Mouse (Mus musculus) liver, embryonic 16.5 days (tissue): ENCODE results near the gene Ciz1. TPM values are rescaled to one million over a fixed set of nuclear protein-coding genes. Genes with fewer than 3 reads are reported as not detected.

Experiments
- ATAC-seq: fragments of 200-750 bp; cut with Nextera tagmentation; 2 replicates; pipeline ENCODE4 v1.8.0; 2017; ENCODE audit warnings: low read depth, mild to moderate bottlenecking, moderate number of reproducible peaks, moderate library complexity
- H3K27ac ChIP-seq: fragments of 300-500 bp; sonication (generic); 2 replicates; pipeline ENCODE4 v1.5.1; 2014; ENCODE audit warnings: mild to moderate bottlenecking, low read length
- H3K27me3 ChIP-seq: fragments of 300-500 bp; sonication (generic); 2 replicates; pipeline ENCODE4 v1.6.1; 2014; ENCODE audit warnings: low read depth, low read length, mixed read lengths; ENCODE audit not compliant: control insufficient read depth, insufficient read depth
- H3K36me3 ChIP-seq: fragments of 300-500 bp; sonication (generic); 2 replicates; pipeline ENCODE4 v1.6.1; 2014; ENCODE audit warnings: mild to moderate bottlenecking; ENCODE audit not compliant: control insufficient read depth, insufficient read depth
- H3K4me1 ChIP-seq: fragments of 300-500 bp; sonication (generic); 2 replicates; pipeline ENCODE4 v1.6.1; 2014; ENCODE audit warnings: low read depth, low read length, mixed read lengths; ENCODE audit not compliant: control insufficient read depth
- H3K4me2 ChIP-seq: fragments of 300-500 bp; sonication (generic); 2 replicates; pipeline ENCODE4 v1.6.1; 2014; ENCODE audit warnings: low read depth, low read length, mixed read lengths
- H3K4me3 ChIP-seq: fragments of 300-500 bp; sonication (generic); 2 replicates; pipeline ENCODE4 v1.5.1; 2014; ENCODE audit warnings: low read depth, mild to moderate bottlenecking, low read length
- H3K9ac ChIP-seq: fragments of 300-500 bp; sonication (generic); 2 replicates; pipeline ENCODE4 v1.6.1; 2014; ENCODE audit warnings: low read depth, low read length
- H3K9me3 ChIP-seq: fragments of 300-500 bp; sonication (generic); replicated peaks from 2 replicates; pipeline ENCODE4 v1.6.1; 2016; ENCODE audit warnings: low read length; ENCODE audit not compliant: control insufficient read depth
- WGBS: fragments of 180-500 bp; shearing (Covaris S2); extraction: QIAGEN DNeasy Blood & Tissue Kit; methylation state at CpG from one replicate; pipeline ENCODE4 v1.1.7; 2014; ENCODE audit not compliant: insufficient replicate concordance; 5-methylcytosine and 5-hydroxymethylcytosine counted together
- polyA plus RNA-seq: library from polyadenylated mRNA; unstranded; fragments of >200 nt; fragmentation: Nextera tagmentation; extraction: Ambion mirVana; gene quantifications from 2 replicates; pipeline ENCODE4 v1.2.1, GENCODE M21; 2015

Ciz1 gene
- polyA plus RNA-seq, 1 experiment from 2014 or later = 18.8 TPM

DNA sequence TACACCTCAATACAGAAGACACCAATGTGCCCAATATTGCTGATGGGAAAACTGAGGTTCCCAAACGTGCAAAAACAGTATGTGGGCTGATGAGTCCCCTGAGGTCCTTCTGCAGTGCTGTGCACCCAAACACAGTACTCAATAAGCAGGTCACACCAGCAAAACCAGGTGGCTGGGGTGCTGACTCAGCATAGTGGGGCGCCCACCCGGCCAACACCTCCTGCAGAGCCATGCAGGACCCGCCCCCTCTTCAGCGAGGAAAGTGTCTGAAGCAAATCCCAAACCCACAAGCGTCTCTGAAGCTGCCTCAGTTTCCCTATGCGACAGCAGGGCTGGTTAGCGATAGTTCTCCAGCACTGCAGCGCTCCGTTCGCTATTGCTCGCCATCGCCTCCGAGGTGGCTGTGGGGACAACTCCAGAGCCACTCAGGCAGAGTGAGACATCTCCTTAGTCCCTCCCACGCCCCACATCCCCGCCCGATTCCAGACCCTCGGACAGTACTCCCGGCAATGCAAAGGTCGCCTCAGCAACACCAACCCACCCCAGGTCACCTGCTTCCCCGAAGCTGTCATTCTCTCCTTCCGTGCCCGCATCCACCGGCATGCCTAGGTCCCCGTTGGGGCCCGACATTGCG, 29.1 kb downstream of the Ciz1 start:
- ATAC-seq = peak; percentile 33
- H3K27ac ChIP-seq = peak overlapping the region; percentile 57; the same call in 1 of the 2 replicates
- H3K36me3 ChIP-seq = peaks cover 19% of the 10 kb centered on the region
- H3K27me3 ChIP-seq = no peaks in the 10 kb centered on the region; the same call in none of the 2 replicates
- peaks cover 18% of the 10 kb centered on the region for H3K4me1 ChIP-seq
- H3K9ac ChIP-seq = peak overlapping the region; percentile 80
- H3K4me3 ChIP-seq = peak overlapping the region; percentile 74
- under 1% methylated on average over 27 of the region's 27 CpGs for WGBS
- H3K9me3 ChIP-seq = no peaks in the 10 kb centered on the region
- peak overlapping the region; percentile 100 for H3K4me2 ChIP-seq

- peak within 1 kb of the TSS; percentile 57; the same call in 1 of the 2 replicates for H3K27ac ChIP-seq
- peak; percentile 97 for ATAC-seq
- peaks cover 18% of the 10 kb centered on the region for H3K4me1 ChIP-seq
- peak within 1 kb of the TSS; percentile 74 for H3K4me3 ChIP-seq
- no peaks in the 10 kb centered on the region for H3K9me3 ChIP-seq
- H3K9ac ChIP-seq = peak within 1 kb of the TSS; percentile 80
- H3K36me3 ChIP-seq = peaks cover 17% of the 10 kb centered on the region
- H3K4me2 ChIP-seq = peak within 1 kb of the TSS; percentile 100
- 0% methylated on average over 43 of the region's 47 CpGs for WGBS
- no peaks in the 10 kb centered on the region; the same call in none of the 2 replicates for H3K27me3 ChIP-seq
Measured at GRCm38 (mm10) chr2:32381775-32382223, 29.7 kb downstream of the Ciz1 start, which contains the start of gene 1110008P14Rik. Gene 1110008P14Rik (minus strand): TSS chr2:32381938.

- WGBS = 69% methylated on average over 2 of the region's 2 CpGs
Measured at GRCm38 (mm10) chr2:32382689-32383088, 30.6 kb downstream of the Ciz1 start.

DNA sequence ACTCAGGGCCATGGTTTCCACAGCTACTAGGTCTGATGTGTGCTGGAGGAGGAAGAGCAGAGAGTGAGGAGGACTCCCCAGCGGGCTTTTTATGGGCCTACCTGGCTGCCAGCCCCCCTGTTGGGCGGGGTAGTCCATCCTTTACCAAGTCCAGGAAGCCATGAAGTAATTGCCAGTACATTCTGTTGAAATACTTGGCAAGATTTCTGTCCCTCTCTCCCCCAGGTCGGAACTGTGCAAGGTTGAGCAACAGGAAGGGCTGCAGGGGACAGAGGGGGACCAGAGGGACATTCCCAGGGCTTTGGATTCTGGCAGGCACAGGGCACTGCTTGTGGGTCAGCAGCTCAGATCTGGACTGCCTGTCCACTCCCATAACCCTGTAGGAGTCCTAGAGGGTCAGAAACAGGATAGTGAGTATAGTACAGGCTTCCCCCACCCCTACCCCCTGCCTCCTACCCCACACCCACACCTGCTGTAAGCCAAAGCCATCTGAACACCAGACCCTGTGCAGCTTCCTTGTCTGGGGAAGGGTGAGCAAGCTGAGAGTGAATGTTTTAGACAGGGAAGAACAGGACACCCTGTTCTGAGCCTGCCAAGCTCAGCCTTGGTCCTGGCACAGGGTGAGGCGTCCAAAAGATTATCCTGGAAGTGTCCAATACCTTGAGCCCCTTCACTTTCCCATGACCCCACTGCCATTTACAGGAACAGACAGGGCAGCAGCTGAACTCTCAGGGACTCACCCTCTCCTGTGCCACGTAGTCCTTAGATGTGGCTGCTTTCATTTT, 35.8 kb downstream of the Ciz1 start, which contains the start of gene Lcn2:
Lcn2 (minus strand) TSS at position 547 of the 785 bp plus-strand sequence.
- H3K9me3 ChIP-seq = no peaks in the 10 kb centered on the region
- H3K9ac ChIP-seq = no peak within 1 kb of the TSS
- H3K36me3 ChIP-seq = no peaks in the 10 kb centered on the region
- H3K4me2 ChIP-seq = no peak within 1 kb of the TSS
- peak within 1 kb of the TSS; percentile 0; the same call in 1 of the 2 replicates for H3K27ac ChIP-seq
- 0 out of 2 replicates have a peak within 1 kb of the TSS, but pooled peaks have one; percentile 18 for H3K4me3 ChIP-seq
- peak; percentile 70 for ATAC-seq
- no peaks in the 10 kb centered on the region; the same call in none of the 2 replicates for H3K4me1 ChIP-seq
- 35% methylated on average over 5 of the region's 5 CpGs for WGBS
- no peaks in the 10 kb centered on the region; the same call in 1 of the 2 replicates for H3K27me3 ChIP-seq

More at GRCm38 (mm10) chr2:32382689-32383088, 30.6 kb downstream of the Ciz1 start:
- ATAC-seq = no peak
- Histone ChIP-seq H3K36me3 (peaks cover 13% of the 10 kb centered on the region; the same call in 1 of the 2 replicates), H3K4me2 (peak overlapping the region; percentile 100; the same call in 1 of the 2 replicates), H3K9me3 (no peaks in the 10 kb centered on the region), H3K4me1 (peaks cover 18% of the 10 kb centered on the region), H3K9ac (no peak overlapping the region), H3K4me3 (no peak overlapping the region), H3K27me3 (no peaks in the 10 kb centered on the region; the same call in none of the 2 replicates), H3K27ac (no peak overlapping the region)

GRCm38 (mm10) chr2:32389157-32389556, 37.0 kb downstream of the Ciz1 start:
- WGBS = 36% methylated on average over 2 of the region's 2 CpGs
- H3K27me3 ChIP-seq = no peaks in the 10 kb centered on the region
- H3K27ac ChIP-seq = no peak overlapping the region
- H3K9ac ChIP-seq = no peak overlapping the region
- H3K9me3 ChIP-seq = no peaks in the 10 kb centered on the region
- H3K36me3 ChIP-seq = no peaks in the 10 kb centered on the region
- ATAC-seq = no peak
- no peak overlapping the region for H3K4me2 ChIP-seq
- H3K4me3 ChIP-seq = no peak overlapping the region
- no peaks in the 10 kb centered on the region; the same call in none of the 2 replicates for H3K4me1 ChIP-seq

DNA sequence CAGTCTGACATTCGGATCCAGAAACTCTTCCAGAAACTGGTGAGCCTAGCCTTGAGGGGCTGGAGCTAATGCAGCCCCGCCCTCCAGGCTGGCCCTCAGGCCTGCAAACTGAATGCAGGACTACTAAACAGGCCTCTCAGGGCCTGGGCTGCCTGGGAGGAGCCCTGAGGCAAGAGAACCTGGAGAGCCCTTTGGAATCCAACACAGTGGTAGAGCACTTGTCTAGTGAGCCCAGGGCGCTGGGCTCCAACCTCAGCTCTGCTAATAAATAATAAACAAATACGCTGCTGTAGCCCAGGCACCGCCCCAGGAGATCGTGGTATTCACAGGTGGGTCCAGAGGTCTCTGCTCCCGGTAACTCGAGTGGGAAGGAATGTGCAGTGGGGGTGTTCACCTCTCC, 38.7 kb downstream of the Ciz1 start:
- H3K4me2 ChIP-seq = no peak overlapping the region
- 67% methylated on average over 8 of the region's 8 CpGs for WGBS
- no peaks in the 10 kb centered on the region for H3K27me3 ChIP-seq
- H3K4me1 ChIP-seq = peaks cover 7% of the 10 kb centered on the region
- H3K9ac ChIP-seq = no peak overlapping the region
- no peak for ATAC-seq
- no peak overlapping the region for H3K27ac ChIP-seq
- H3K36me3 ChIP-seq = no peaks in the 10 kb centered on the region
- H3K9me3 ChIP-seq = no peaks in the 10 kb centered on the region
- H3K4me3 ChIP-seq = no peak overlapping the region

GRCm38 (mm10) chr2:32392063-32392462, 39.9 kb downstream of the Ciz1 start:
- H3K9ac ChIP-seq = no peak overlapping the region
- H3K27me3 ChIP-seq = no peaks in the 10 kb centered on the region
- H3K9me3 ChIP-seq = no peaks in the 10 kb centered on the region
- no peaks in the 10 kb centered on the region for H3K36me3 ChIP-seq
- H3K4me3 ChIP-seq = no peak overlapping the region
- no peak overlapping the region for H3K27ac ChIP-seq
- no peak overlapping the region for H3K4me2 ChIP-seq
- no peak for ATAC-seq
- peaks cover 14% of the 10 kb centered on the region for H3K4me1 ChIP-seq
- WGBS = 65% methylated on average over 5 of the region's 5 CpGs

DNA sequence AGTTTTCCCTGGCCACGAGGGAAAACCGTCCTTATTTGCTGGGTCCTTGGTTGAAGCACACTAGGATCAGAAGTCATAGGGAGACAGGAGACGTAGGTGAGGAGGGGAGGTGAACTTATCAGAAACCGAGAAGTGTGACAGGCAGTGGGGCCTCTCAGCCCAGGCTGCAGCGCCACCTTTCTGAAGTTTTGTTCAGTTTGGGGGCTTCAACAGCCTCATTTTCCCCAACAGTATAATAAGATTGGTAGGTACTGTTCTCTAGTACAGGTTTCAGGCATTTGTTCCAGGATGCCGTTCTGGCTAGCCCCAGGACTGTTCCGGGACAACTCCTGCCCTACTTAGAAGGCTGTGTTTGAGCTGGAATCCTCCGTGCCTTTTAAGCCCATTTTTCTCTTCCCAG, 42.8 kb downstream of the Ciz1 start:
- H3K27ac ChIP-seq = peak overlapping the region; percentile 80
- ATAC-seq = 0 out of 2 replicates have a peak, but pooled peaks have one; percentile 14
- peak overlapping the region; percentile 94 for H3K4me2 ChIP-seq
- H3K36me3 ChIP-seq = no peaks in the 10 kb centered on the region
- no peaks in the 10 kb centered on the region for H3K27me3 ChIP-seq
- H3K4me3 ChIP-seq = peak overlapping the region; percentile 89
- peak overlapping the region; percentile 83 for H3K9ac ChIP-seq
- peaks cover 20% of the 10 kb centered on the region for H3K4me1 ChIP-seq
- H3K9me3 ChIP-seq = no peaks in the 10 kb centered on the region
- 2% methylated on average over 8 of the region's 8 CpGs for WGBS
